Mouse (Mus musculus): ENCODE data around the gene Gm10644.
A peak's percentile ranks its signal among the peaks of the same experiment; 100 is the strongest.

Gene Gm10644

GRCm38 (mm10) chr8:83935435-83935834, 19.6 kb downstream of the Gm10644 start:
- DNase-seq (ENCODE audit: low read depth, low spot score) = no peak

- DNase-seq (ENCODE audit: low read depth, low spot score) = no peak
Observed at GRCm38 (mm10) chr8:83934994-83935393, 20.0 kb downstream of the Gm10644 start.

DNA sequence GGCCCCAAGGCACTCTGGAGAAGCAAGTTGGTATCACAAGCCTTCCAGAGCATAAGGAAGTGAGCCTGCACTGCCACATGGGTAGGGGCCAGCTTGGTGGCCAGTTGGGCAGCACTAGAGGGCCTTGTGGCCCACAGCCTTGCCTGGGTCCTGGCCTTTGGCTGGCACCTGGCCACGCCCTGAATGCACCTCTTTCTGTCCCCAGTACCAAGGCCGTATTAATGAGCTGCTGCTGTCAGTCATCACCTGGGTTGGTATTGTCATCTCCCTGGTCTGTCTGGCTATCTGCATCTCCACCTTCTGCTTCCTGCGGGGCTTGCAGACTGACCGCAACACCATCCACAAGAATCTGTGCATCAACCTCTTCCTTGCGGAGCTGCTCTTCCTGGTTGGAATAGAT, 20.8 kb downstream of the Gm10644 start:
- DNase-seq (ENCODE audit: low read depth, low spot score) = no peak

- no peak for DNase-seq (ENCODE audit: low read depth, low spot score)
Observed at GRCm38 (mm10) chr8:83926266-83926665, 28.7 kb downstream of the Gm10644 start.

- DNase-seq (ENCODE audit: low read depth, low spot score) = no peak
Observed at GRCm38 (mm10) chr8:83924585-83924984, 30.4 kb downstream of the Gm10644 start.

DNA sequence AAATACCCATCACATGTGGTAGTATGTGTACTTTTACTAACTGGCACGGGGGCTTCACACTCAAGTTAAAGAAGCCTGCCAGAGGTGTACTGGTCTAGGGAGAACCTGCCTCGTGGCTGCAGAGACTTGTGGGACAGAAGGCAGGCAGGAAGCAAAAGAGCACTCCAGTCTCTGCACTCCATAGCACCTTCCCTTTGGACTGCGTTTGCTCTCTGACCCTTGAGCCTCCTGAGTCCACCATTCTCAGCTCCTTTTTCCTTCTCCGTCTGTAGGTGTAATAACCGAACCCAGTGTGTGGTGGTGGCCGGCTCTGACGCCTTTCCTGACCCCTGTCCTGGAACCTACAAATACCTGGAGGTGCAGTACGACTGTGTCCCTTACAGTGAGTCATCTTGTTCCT, 32.3 kb downstream of the Gm10644 start:
- no peak for DNase-seq (ENCODE audit: low read depth, low spot score)

GRCm38 (mm10) chr8:83921558-83921957, 33.4 kb downstream of the Gm10644 start:
- DNase-seq (ENCODE audit: low read depth, low spot score) = peak; percentile 73

DNA sequence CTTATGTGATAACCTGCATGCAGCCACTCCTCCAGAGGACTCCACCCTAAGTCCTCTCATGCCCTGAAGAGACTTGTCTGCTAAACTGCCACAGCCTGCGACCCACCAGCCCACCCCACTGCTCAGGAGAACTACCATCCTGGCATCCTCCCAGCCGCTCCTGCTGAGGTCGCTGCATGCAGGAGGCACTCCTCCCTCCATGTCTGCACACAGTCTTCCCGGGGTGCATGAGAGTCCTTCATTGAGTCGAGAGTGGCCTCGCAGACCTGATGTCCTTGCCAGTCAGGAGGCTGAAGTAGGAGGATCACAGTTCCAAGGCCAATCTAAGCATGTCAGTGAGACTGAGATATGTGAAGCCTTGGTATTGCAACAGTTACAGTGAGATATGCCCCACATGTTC, 37.4 kb downstream of the Gm10644 start:
- no peak for DNase-seq (ENCODE audit: low read depth, low spot score)

- DNase-seq (ENCODE audit: low read depth, low spot score) = no peak
Observed at GRCm38 (mm10) chr8:83916015-83916414, 39.0 kb downstream of the Gm10644 start.

DNA sequence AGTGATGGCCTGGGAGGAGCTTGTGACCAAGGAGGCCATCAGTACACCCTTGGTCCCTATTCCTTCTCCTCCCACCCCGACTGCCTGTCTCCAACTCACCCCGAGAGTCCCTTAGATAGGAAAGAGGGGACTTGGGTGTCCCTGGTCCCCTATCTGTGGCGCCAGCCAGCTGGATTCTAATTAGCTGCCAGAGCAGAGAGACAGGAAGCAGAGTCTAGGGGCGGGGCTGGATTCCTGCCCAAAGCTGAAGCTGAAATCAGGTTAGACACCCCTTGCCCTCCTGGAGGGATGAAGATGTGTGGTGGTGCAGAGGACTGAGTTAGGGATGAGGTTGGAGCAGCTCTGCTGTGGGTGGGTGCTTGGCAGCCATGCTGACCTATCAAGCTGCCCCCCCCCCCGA, 40.1 kb downstream of the Gm10644 start:
- DNase-seq (ENCODE audit: low read depth, low spot score) = no peak

DNA sequence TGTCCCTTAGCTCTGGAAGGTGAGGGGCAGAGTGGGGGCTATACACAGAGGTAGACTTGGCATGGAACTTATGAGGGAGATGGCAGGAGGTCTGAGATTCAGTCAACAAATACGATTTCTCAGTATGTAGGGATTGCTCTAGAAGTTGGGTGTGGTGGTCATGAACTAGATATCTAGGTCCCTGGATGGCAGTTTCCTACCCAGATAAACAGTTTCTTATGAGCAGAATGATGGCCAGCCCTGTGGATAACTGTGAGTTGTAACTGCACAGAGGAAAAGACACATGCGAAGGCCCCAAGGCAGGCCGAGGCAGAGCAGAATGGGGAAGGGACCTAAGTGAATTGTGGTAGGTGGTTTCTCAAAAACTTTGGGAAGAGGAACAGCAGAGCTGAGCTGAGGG, 40.8 kb downstream of the Gm10644 start:
- no peak for DNase-seq (ENCODE audit: low read depth, low spot score)

GRCm38 (mm10) chr8:83911809-83912731, 42.9 kb downstream of the Gm10644 start:
- no peak for DNase-seq (ENCODE audit: low read depth, low spot score)

- no peak for DNase-seq (ENCODE audit: low read depth, low spot score)
Observed at GRCm38 (mm10) chr8:83909311-83909710, 45.7 kb downstream of the Gm10644 start.

GRCm38 (mm10) chr8:83908583-83908982, 46.4 kb downstream of the Gm10644 start:
- DNase-seq (ENCODE audit: low read depth, low spot score) = no peak

DNA sequence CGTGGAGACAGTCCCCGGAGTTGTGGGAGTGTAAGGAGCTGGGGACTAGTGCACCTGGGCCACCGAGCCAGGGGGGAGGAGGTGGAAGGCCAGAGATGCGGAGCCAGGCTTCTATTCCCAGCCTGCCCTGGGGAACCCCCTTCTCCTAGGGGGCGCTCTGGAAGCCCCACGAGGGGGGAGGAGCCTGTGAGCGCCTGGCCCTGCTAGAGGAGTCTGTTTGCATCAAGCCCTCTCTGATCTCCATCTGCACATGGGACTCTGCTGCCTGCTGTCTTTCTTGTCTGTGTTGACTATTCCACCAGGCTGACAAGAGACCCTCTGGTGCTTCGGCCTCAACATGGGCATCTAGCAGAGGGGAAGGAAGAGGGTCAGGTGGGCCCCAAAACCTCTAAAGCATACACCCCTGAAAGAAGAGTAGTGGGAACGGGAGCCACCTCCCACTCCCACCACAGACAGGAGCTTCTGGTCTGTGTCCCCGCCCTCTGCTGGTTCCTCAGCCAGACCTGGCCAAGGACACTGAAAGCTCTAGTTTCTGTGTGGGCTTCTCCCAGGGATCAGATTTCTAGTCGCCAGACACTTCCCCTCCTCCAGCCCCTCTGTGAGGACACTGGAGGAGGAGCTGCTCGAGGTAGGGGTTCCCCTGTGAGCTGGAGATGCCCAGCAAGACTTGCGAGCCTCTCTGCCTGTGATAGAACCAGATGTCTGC, 51.9 kb downstream of the Gm10644 start:
- no peak for DNase-seq (ENCODE audit: low read depth, low spot score)

- DNase-seq (ENCODE audit: low read depth, low spot score) = no peak
Observed at GRCm38 (mm10) chr8:83901566-83902485, 53.2 kb downstream of the Gm10644 start.

GRCm38 (mm10) chr8:83900957-83901270, 54.1 kb downstream of the Gm10644 start:
- no peak for DNase-seq (ENCODE audit: low read depth, low spot score)

DNA sequence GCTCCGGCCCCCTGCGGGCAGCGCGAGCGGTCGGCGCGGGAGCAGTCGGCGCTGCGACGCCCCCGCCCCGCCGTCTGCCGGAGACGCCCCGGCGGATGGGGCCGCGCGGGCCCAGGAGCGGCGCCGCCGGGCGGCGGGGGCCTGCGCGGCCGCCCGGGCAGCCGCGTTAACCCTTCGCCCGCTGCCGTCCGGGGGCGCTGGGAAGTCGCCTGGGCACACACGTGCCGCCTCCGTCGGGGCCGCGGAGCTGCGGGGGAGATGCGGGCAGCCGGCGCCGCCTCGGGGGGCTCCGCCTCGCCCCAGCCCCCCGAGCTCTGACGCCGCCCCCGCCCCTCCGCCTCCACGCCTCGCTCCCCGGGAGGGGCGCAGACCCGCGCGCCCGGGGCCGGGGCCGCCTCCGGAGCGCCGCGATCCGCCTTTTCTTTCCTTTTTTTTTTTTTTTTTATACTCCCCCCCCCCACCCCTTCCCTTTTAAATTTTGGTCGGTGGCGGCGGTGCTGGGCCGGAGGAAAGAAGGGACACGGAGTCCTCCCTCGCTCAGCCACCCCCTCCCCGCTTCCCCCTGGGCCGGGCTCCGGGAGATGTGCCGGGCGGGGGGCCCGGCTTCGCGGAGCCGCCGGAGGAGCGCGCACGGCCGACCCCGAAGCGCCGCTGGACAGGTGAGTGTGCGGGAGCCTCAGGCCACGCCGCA, 54.6 kb downstream of the Gm10644 start:
- DNase-seq (ENCODE audit: low read depth, low spot score) = no peak

- DNase-seq (ENCODE audit: low read depth, low spot score) = peak; percentile 88
Observed at GRCm38 (mm10) chr8:83899363-83900252, 55.4 kb downstream of the Gm10644 start, which contains the start of gene Adgrl1. TSS of gene Adgrl1 (plus strand) at chr8:83900105.

GRCm38 (mm10) chr8:83898985-83899362, 56.0 kb downstream of the Gm10644 start:
- DNase-seq (ENCODE audit: low read depth, low spot score) = no peak
